Mouse (Mus musculus) bone marrow, adult 2 months (tissue): Measurements from ENCODE around the gene Casc1.
A peak's percentile ranks its signal among the peaks of the same experiment; 100 is the strongest.

Experiments
- CTCF ChIP-seq: fragments of 200-500 bp; IDR thresholded peaks from 2 replicates; pipeline ENCODE4 v1.5.1; 2011; ENCODE audit warnings: low read length, control low read depth; ENCODE audit not compliant: control insufficient read depth, insufficient read depth
- POLR2A ChIP-seq: fragments of 200-500 bp; IDR thresholded peaks from 2 replicates; pipeline ENCODE4 v1.6.1; 2011; ENCODE audit warnings: low read depth, mild to moderate bottlenecking, control low read depth, low read length, borderline replicate concordance; ENCODE audit not compliant: control insufficient read depth

- TF ChIP-seq POLR2A (no peak), CTCF (peak; percentile 22; the same call in 1 of the 2 replicates)
Measured at GRCm38 (mm10) chr6:145127652-145128051, 83.2 kb downstream of the Casc1 start.
